Comparison of ENCODE assay signal across 8 mouse cellular contexts in genomic region chr19:43027305-43027704, GRCm38 (mm10).
DNase-seq lines count a peak whose midpoint lies in the region; ATAC-seq and TF ChIP-seq lines count a peak whose summit lies in the region.

No protein-coding gene starts in this region.

- H3K4me2 ChIP-seq in hindbrain, embryonic 14.5 days (replicated peaks), result no peak overlapping the region
- H3K4me2 ChIP-seq in hindbrain, embryonic 13.5 days, result no peak overlapping the region

- 33% methylated on average over 4 of the region's 4 CpGs for WGBS in hindbrain, embryonic 14.5 days
- WGBS in hindbrain, embryonic 13.5 days, result 36% methylated on average over 4 of the region's 4 CpGs
- WGBS in limb, embryonic 10.5 days, result 37% methylated on average over 4 of the region's 4 CpGs

- no peaks in the 10 kb centered on the region for H3K9me3 ChIP-seq in hindbrain, embryonic 14.5 days (ENCODE audit: control insufficient read depth, low read length)
- H3K9me3 ChIP-seq in hindbrain, embryonic 13.5 days, result no peaks in the 10 kb centered on the region
- H3K9me3 ChIP-seq in ES-E14 (ENCODE audit: control insufficient read depth, insufficient read depth, low read depth, low read length), result no peaks in the 10 kb centered on the region
- no peaks in the 10 kb centered on the region for H3K9me3 ChIP-seq in limb, embryonic 10.5 days (replicated peaks)

- DNase-seq in hindbrain, embryonic 14.5 days (ENCODE audit: low spot score), result peak; percentile 64
- DNase-seq in ES-E14 (ENCODE audit: low read depth, low spot score) (peak; percentile 40), MN1 (ENCODE audit: low spot score) (no peak)
- DNase-seq in brain, adult 2 months (ENCODE audit: low read depth, low spot score), result peak; percentile 32
- DNase-seq in forelimb bud, embryonic 11.5 days (ENCODE audit: low read depth, low spot score), result peak; percentile 63
- peak; percentile 67 for DNase-seq in limb, embryonic 10.5 days (ENCODE audit: low spot score)
- DNase-seq in retina, postnatal 1 day, result peak; percentile 58

- in situ Hi-C loops in ES-E14 (cut with MboI; ENCODE audit: low sequenced_read_pairs in 2 of 2, unreplicated experiment in 2 of 2), result loop anchor here in 1 of 2 experiments (25.0 kb wide), 1 partner anchor 285 kb away; no protein-coding TSS in a partner anchor

- no peaks in the 10 kb centered on the region for H3K27me3 ChIP-seq in hindbrain, embryonic 14.5 days (ENCODE audit: control insufficient read depth, insufficient read depth, low read length)
- H3K27me3 ChIP-seq in hindbrain, embryonic 13.5 days, result no peaks in the 10 kb centered on the region
- H3K27me3 ChIP-seq in limb, embryonic 10.5 days (ENCODE audit: low read depth, poor library complexity, severe bottlenecking), result no peaks in the 10 kb centered on the region

- no peak overlapping the region for H3K9ac ChIP-seq in hindbrain, embryonic 14.5 days
- H3K9ac ChIP-seq in hindbrain, embryonic 13.5 days, result no peak overlapping the region
- no peak overlapping the region for H3K9ac ChIP-seq in ES-E14 (ENCODE audit: insufficient read depth, low read depth, low read length, poor library complexity, severe bottlenecking)

- H3K36me3 ChIP-seq in hindbrain, embryonic 14.5 days (replicated peaks; ENCODE audit: control insufficient read depth, insufficient read depth), result no peaks in the 10 kb centered on the region
- no peaks in the 10 kb centered on the region for H3K36me3 ChIP-seq in hindbrain, embryonic 13.5 days
- no peaks in the 10 kb centered on the region for H3K36me3 ChIP-seq in ES-E14 (ENCODE audit: control insufficient read depth, insufficient read depth, low read length, poor library complexity, severe bottlenecking)
- no peaks in the 10 kb centered on the region for H3K36me3 ChIP-seq in limb, embryonic 10.5 days

- H3K4me3 ChIP-seq in hindbrain, embryonic 14.5 days (replicated peaks; ENCODE audit: low read length), result no peak overlapping the region
- H3K4me3 ChIP-seq in hindbrain, embryonic 13.5 days, result no peak overlapping the region
- no peak overlapping the region for H3K4me3 ChIP-seq in ES-E14 (ENCODE audit: insufficient read depth in 1 of 2, low read depth in 1 of 2, low read length in 2 of 2, poor library complexity in 1 of 2, severe bottlenecking in 1 of 2)
- H3K4me3 ChIP-seq in limb, embryonic 10.5 days, result no peak overlapping the region

- H3K4me1 ChIP-seq in hindbrain, embryonic 14.5 days (replicated peaks; ENCODE audit: control insufficient read depth, insufficient read depth, low read length), result no peaks in the 10 kb centered on the region
- H3K4me1 ChIP-seq in hindbrain, embryonic 13.5 days (replicated peaks), result no peaks in the 10 kb centered on the region
- no peaks in the 10 kb centered on the region for H3K4me1 ChIP-seq in ES-E14 (ENCODE audit: control insufficient read depth in 2 of 2, insufficient read depth in 2 of 2, low read length in 2 of 2, poor library complexity in 1 of 2)
- peaks cover 5% of the 10 kb centered on the region; the same call in 1 of the 2 replicates for H3K4me1 ChIP-seq in limb, embryonic 10.5 days

- no peak overlapping the region for H3K27ac ChIP-seq in hindbrain, embryonic 14.5 days
- H3K27ac ChIP-seq in hindbrain, embryonic 13.5 days, result no peak overlapping the region
- H3K27ac ChIP-seq in ES-E14 (ENCODE audit: insufficient read depth, low read depth, low read length, poor library complexity, severe bottlenecking), result no peak overlapping the region
- H3K27ac ChIP-seq in limb, embryonic 10.5 days, result peak overlapping the region; percentile 56; the same call in 1 of the 2 replicates

- no peak for ATAC-seq in hindbrain, embryonic 14.5 days (ENCODE audit: low FRiP score)
- no peak for ATAC-seq in hindbrain, embryonic 13.5 days (ENCODE audit: low FRiP score)

TF ChIP-seq in ES-E14, 5 proteins besides CTCF, POLR2A, EP300 and RAD21:
- TF ChIP-seq HCFC1 (IDR thresholded peaks at IDR 0.05; ENCODE audit: borderline replicate concordance, insufficient read depth, low read length) (no peak), ZC3H11A (IDR thresholded peaks at IDR 0.05; ENCODE audit: borderline replicate concordance, low read depth, low read length) (peak; percentile 91)
